Mouse (Mus musculus) kidney, postnatal 10 days (tissue): ENCODE results near the gene Mrps21.
"Not testable (repeated sequence)": the region's sequence is repeated elsewhere in the genome, so short reads cannot be mapped to it uniquely, and the experiment has no call there.

Experiments
- DNase-seq: peaks from one replicate; pipeline ENCODE4 v3.0.0; 2021; ENCODE audit warnings: mixed read lengths

The Mrps21 gene

DNA sequence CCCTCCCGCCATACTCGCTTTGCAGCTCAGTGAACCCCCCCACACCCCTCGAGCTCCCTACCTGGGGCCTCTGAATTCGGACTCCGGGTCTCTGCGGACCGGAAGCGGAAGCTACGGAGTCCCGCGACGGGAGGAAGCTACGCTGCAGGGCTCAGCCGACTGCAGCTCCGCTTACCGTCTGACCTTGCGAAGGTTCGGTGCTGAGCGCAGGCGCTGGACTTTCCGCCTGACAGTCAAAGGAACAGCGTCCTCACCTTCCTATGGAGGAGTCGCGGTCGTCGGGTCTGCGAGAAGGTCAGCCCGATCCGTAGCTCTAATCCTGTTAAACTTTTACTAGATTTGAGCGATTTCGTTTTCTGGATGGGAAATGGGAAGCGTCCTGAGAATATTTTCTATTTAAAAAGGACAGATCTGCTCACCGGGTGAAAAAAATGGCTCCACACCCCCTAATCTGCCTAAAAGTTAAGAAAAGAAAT is at the start of gene Mrps21:
Gene Mrps21, minus strand, starts transcription at position 128 of the 476 bp plus-strand sequence.
- peak; percentile 92 for DNase-seq

DNA sequence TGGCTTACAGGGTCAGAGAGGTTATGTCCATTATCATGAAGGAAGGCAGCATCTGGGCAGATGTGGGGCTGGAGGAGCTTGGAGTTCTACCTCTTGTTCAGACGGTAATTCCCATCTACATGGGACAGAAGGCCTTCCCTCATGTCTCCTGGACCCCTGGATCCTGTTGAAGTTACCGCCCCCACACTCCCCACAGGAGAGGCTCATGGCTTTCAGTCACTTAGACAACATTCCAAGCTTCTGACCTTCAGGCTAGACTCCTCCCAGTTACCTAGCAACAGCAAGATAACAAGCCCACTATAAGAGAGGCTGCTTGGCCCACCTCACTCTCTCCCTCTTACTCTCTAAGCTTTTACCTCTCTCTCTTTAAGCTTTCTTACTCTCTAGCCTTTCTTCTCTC is 49.2 kb upstream of the Mrps21 start:
- not testable (repeated sequence) for DNase-seq

DNA sequence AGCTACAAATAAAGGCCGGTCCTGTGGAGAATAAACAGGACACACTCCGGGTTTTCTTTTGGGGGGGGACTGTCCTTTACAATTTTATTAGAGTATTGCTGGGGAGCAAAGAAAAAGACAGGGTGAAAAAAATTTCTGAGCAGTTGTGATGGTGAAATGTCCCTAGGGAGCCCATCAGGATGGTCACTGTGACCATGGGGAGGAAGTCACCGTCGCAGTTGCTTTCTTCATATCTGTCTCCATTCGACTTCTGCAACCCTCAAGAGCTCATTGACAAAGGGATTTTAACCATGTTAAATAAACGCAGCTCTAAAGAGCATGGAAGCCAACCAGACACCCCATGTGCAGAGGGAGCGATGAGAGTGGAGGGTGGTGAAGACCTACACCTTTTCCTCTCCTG is 45.4 kb upstream of the Mrps21 start:
- no peak for DNase-seq

DNA sequence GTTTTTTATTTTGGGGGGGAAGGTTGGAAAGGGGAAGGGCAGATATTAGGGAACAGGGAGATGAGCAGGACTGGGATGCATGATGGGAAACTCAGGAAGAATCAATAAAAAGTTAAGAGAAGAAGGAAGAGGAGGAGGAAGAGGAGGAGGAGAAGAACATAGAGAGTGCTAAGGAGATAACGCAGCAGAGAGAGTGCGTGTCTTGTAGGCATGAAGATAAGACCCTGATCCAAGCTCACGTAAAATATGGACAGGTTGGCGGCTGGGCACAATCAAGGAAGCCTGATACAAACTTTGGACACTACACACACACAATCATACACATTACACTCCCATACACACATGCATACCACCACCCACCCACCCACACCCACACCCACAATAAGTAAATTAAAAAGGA is 43.4 kb upstream of the Mrps21 start:
- no peak for DNase-seq

DNA sequence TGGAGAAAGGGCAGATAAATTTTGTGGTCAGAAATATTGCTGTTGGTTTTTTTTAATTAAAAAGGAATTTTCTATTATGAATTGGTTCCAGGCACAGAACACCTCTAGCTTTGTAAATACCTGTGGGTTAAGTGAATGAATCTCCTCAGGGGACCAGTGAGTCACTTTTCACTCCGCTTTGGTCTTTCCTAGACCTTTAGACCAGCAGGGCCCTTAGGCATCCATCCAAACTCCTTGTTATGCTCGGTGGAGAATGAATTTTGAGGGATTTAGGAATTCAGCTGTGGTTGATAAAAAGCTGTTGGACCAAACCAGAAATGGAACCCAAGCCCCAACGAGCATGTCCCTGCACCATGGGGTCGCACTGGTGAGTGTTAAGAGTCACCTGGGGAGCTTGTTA is 36.3 kb upstream of the Mrps21 start:
- DNase-seq: no peak

DNA sequence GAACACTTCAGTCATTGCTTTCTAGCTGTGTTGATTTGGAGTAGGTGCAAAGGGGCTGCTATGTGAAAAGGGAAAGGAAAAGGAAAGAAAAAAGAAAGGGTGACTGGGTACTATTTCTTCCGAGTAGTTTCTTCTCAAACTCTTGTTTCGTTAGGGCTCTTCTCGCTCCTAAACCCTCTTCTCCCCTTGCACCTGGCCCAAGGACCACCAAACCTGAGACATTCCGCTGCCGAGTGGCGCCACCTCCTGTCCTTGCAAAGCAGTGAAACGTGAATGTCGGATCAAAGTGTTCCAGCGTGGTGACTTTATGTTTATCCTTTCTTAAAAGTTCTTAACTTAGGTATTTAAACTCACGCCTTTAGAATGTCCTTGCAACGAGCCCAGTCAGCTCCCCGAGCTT is 35.5 kb upstream of the Mrps21 start:
- peak; percentile 74 for DNase-seq

DNA sequence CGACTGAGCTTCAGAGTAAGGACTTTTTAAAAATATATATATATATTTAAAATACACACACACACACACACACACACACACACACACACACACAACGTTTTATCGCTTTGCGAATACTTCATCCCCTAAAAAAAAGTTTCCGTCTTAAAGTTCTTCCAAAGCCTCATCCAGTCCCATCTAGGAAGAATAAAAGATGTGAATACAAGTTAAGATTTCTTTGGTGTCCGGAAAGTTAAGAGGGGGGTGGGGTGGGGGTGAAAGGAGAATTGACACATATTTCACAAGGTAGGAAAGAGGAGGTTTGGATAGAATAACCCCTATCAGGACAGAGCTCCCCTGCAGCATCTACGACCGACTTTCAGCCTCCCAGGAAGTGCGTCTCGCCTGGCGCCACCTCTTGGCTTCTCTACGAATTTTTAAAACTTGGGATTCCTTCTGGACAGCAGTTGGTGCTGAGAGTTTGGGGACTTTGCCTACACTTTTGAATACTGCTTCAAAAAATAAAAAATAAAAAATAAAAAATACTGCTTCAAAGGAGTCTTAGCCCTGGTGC is 34.7 kb upstream of the Mrps21 start:
- DNase-seq: peak; percentile 74

DNA sequence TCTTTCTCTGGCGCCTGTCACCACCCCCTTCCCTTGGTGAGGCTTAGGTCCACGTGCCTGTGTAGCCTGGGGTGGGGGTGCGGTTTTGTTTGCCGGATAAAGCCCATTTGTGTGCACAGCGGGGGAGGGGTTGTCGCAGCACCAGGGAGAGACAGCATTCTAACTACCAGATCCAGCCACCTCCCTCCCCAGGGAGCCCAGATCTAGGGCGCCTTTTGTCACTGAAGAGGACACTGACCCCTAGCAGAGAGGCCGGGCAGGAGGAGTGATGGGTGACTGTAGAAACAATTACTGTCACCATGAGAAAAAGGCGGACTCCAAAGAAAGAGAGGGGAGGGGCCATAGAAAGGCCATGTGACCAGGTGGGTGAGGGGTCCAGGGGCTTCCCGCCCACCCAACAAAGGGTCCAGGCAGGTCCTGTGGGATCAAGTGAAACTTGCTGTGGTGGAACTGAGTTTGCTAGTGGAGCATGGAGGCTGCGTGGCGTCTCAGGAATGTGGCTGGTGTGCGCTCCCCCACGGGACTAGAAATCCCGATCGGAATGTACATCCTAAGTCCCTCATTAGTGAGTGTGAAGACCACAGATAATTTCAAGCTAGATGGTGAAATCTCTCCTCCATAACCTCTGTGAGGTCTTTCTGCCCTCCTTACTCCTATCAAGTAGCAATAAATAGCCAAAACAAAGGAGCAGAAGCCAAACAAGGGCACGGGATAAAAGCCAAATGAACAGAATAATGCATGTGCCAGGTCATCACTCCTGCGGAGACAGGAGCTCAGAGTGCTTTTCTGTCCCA is 34.0 kb upstream of the Mrps21 start:
- peak; percentile 56 for DNase-seq

DNA sequence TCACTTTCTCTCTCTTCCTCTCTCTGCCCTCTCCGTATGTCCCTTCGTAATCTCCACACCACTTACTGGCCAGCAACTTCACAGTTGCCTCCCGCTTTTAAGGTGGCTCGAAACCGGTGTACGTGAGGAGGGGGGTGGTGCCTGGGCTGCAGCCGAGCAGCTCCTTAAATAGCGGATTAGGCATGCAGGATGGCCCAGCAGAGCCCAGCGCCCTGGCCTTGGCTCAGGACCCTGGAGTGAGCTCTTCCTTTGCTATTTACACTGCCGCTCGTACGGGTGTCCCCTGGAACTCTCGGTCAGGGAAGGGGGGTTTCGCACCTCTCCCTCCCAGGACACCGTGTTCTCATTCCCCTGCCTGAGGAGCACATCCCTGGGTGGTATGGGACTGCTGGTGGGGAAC is 33.2 kb upstream of the Mrps21 start, which contains the start of gene Car14:
Gene Car14, minus strand, starts transcription at position 124 of the 400 bp plus-strand sequence.
- peak; percentile 47 for DNase-seq

DNA sequence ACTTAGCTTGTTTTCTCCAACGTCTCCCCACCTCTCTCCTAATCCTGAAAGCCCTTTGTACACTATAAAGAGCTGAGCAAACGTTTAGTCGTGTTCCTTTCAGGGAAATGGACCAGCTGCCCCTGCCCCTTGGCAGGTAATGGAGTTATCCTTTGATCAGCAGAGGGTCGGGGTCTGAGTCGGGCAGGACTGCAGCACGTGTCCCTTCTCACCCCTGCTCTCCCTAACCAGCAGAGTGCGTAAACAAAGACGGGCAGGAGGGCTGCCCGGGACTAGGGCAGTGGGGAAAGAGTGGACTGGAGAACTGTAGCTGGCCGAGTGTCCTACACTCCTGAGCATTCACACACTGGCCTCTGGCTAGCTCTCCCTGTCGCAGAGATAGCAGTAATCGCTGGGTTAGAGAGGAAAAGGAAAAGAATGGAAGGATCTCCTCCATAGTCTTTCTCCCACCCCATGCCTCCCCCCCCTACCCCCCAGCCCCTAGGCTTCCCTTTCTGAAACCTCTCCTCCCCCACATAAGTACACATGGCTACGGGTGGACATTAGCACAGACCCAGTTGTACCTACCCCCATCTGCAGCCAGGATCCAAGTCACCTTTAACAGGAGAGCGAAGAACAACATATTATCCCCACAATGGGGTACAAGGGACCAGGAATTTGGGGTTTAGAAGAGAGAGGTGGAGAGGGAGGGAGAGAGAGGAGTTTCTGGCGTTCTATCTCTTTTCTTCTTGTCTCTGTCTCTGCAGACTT is 32.6 kb upstream of the Mrps21 start:
- DNase-seq: peak; percentile 47

DNA sequence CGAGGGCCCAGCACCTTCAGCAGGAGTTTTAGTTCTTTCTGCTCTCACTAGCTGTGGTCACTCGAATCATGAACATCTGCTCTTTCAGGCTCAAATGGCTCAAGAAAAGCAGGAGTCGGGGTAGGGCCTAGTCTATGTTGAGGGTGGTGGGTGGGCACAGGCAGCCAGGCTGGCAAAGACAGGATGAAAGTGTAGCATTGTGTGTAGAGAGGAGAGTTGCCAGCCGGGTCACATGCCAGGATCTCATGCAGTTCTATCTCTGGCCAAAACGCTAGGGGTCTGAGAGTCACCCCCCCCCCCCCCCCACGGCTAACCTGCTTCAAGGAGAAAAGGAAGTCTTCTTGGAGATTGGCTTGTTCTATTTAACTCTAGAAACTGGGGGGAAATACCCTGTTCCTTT is 31.3 kb upstream of the Mrps21 start:
- no peak for DNase-seq

DNA sequence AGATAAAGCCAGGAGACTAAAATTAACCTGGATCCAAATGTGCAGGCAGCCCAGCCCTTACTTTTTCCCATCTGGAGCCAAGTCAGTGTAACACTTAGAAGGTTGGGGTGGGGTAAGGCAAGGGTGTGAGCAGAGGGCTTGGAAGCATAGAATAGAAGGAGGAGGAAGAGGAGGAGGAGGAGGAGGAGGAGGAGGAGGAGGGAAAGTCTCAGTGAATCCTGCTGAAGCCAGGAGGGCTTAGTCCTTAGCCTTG is 31.0 kb upstream of the Mrps21 start:
- DNase-seq: no peak

DNA sequence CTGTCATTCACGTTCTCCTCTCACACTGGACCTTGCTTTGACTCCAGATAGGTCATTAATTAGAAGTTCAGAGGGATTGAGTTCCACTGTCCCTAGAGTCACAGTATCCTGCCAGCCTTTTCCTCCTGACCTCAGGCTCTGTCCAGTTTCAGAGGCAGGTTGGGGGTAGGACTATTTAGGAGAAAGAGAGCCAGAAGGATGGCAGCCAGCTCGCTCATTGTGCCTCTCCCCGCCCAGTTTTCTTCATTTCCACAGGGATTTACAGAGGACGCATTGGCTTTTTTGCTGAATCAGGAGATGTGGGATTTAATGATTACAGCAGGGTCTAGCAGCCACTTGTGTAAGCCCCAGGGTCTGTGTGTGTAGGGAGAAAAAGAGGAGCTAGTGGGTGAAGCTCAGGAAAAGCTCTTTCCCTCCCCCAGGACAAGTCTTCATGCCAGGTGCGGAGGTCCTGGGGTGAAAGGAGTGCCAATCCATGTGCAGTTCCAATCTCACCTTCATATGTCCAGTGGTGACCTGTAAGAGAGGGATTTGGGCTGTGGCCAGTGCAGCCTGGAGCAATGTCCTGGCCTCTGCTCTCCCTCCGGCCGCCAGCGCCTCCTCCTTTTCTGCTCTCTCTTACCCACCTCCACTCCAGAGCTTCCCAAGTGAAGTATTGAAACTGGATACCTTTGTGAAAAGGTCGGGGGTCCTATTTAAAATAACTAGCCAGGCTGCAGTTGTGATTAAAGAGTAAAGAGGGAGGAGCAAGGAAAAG is 30.5 kb upstream of the Mrps21 start:
- peak; percentile 58 for DNase-seq

DNA sequence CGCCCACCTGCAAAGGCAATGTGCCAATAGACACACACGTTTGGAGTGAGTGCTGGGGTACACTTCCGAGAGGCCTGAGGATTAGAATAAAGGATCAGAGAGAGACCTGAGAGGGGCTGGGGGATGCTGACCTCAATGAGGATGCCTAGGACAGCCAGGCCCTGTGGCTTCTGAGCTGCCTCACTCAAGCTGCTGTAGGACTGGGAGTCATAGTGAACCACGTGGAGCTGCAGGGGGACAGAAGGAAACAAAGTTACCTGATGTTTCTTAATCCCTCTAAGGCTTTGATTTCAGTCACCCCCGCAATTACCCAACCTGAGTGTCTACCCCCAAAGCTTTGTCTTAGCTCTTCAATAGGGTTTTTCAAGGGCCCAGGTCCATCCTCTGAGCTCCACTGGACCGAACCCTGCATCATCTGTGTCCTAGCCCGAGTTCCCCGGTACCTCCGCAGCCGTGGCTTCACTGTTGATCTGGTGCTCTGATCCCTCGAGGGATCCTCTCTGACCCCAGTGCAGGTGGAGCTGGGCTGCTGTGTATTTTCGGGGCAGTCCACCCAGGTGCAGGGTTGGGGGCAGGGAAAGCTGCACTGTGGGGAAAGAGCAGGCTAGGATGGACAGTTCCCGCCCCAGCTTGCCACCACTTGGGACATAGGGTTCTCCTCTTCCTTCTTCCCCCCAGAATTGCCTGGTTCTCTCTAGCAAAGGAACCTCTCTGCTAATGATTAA is 28.6 kb upstream of the Mrps21 start:
- DNase-seq: no peak

DNA sequence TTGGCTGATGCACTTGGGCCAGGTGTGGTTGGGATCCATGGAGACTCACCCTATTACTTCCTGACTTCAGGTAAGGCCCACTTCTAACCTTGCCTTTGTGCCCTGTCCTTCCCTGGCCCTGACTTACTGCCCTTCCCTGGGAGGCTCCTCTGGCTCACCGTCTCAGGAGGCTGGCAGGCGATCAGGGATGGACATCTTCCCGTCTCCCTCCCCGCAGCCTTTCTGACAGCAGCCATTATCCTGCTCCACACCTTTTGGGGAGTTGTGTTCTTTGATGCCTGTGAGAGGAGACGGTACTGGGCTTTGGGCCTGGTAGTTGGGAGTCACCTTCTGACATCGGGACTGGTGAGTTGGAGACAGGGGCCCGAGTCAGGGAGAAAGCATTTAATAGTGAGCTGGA is 24.2 kb upstream of the Mrps21 start:
- DNase-seq: not testable (repeated sequence)

DNA sequence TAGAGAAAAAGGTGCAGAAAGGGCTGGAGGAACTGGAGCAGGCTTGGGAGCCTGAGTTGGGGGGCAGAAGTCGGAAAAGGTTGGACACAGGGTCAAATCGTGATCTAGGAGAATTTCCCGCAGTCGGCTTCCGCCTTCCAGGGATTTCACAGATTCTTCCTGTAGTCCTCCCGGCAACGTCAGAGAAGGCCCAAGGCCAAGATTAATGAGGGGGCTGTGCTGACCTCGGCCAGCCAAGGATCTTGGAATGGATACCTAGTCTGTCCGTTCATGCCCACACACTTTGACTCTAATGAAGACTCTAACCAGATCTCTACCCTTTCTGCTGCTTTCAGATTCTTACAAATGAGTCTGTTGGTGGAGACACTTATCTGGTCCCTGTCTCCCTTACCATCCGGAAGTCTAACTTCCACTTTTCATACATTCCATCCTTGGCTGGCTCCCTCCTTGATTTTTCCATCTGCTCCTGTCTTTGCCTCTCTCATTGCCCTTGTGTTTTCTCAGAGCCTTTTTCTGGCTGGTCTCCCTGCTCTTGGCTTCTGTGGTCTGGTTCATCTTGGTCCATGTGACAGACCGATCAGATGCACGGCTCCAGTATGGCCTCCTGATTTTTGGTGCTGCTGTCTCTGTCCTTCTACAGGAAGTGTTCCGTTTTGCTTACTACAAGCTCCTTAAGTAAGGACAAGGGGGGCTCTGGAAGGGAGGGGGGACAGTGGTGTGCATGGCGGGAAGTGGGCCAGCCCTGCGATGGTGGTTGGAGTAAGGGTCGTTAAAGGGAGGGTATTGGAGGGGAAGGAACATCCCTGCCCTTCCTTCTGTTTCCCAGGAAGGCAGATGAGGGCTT is 23.2 kb upstream of the Mrps21 start:
- DNase-seq: peak; percentile 86

DNA sequence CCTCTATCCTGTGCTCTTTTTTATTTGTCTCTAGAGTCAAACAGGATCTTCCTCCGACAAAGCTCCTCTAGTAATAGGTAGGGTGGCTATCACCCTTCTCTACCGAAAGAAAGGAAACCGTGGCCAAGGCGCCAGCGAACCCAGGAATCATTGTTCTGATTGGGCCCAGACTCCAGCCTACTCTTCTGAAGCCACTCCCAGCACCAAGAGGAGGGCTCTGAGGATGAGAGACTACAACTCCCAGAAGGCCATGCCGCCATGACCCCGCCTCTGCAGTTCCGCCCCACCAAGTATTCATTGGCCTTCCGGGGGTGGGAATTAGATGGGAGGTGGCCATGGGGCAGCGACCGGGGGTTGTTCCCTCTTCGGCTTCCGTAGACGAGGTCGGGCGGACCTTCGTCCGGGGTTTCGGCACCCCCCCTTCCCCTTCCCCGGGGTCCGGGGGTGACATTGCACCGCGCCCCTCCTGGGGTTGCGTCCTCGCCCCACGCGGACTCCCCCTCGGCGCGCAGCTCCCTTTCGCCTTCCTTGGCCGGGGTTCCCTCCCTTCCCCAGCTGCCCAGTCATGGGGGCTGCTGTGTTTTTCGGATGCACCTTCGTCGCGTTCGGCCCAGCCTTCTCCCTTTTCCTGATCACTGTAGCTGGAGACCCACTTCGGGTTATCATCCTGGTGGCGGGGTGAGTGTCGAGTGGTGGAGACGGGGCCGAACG is 22.4 kb upstream of the Mrps21 start, which contains the start of gene Aph1a:
Gene Aph1a, plus strand, starts transcription at position 364 of the 711 bp plus-strand sequence.
- peak; percentile 97 for DNase-seq

DNA sequence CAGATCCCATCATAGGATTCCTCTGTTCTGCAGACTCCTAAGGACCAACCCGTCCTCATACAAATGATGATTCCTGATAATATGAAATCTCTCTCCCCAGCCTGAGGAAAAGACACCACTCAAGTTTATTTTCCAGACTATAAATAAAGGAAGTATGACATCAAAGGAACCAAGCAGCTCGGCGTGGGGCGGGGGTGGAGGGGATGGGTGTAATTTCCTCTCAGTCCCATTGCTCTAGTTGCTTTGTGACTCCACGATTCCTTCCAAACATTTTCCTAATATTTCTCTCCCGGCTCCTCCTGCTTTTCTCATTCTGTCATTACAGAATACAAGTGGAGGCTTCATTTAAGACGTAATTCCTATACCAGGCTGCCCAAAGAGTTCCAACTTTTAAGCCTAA is 21.8 kb upstream of the Mrps21 start:
- DNase-seq: peak; percentile 68

DNA sequence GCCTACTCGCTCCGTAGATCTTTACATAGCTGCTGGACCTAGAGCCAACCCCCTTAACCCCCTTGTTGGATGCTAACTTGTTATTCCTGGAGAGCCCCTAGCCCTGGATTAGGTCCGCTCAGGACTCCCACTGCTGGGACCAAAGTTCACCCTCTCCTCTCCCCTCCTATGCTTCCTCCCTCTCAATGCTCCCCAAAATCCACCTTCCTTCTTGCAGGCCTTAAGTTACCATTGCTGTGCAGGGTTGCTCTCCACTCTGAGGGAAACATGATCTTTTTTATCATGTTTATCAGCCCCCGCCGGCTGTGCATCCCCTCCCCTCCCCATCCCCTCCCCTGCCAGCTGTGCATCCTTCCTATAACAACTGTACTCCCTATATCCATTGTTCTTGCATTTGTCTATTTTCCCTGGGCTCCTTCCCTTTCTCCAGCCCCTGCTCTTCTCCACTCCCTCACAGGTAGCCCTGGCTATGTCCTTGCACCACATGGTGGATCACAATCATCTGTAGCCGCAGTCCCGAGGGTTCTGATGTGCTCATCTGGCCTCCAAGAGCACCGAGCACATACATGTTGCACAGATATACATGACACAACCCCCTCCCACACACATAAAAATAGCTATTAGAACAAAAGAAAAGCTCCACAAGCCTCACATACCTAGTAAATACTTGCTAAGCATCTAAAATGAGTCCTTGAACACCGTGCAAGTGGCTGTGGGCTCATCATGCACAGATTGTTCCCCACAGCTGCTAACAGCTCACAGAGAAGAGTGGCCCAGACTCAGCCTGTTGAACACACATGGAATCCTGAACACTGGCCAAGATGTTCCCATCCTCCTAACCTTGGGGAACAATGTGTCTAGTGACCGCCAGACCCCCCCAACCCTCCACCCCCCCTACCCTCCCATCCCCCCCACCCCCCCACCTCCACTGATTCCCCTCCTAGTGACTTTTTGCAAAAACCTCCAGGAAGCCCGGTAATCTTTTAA is 21.0 kb upstream of the Mrps21 start:
- no peak for DNase-seq
